ENCODE assay signal across 8 mouse cellular contexts in the genomic region with DNA sequence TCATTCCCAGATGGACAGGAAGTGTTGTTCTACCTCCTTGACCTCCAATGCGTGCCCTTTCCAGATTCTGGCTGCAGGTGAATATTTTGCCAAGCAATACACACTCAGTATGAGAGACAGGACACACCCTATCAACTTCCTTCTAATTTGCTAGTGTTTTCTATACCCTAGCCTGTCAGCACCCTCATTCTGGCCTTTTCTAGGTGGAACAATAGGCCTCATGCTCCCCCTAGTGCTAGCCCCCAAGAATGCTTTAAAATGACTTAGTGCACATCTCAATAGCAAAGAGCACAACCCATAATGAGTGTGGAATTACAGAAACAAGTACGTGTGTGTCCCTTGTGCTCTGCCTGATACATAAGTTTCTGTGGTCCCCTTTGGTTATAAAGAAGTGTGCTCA.
A peak's percentile ranks its signal among the peaks of the same experiment; 100 is the strongest.
DNase-seq lines count a peak whose midpoint lies in the region; ATAC-seq and TF ChIP-seq lines count a peak whose summit lies in the region.

No protein-coding gene starts in this region.

- no peaks in the 10 kb centered on the region for H3K4me1 ChIP-seq in hindbrain, embryonic 10.5 days (replicated peaks)
- H3K4me1 ChIP-seq in hindbrain, embryonic 13.5 days (replicated peaks) = no peaks in the 10 kb centered on the region
- no peaks in the 10 kb centered on the region for H3K4me1 ChIP-seq in embryonic facial prominence, embryonic 14.5 days (ENCODE audit: control insufficient read depth, insufficient read depth, low read length)

- H3K9ac ChIP-seq in hindbrain, embryonic 13.5 days = no peak overlapping the region
- no peak overlapping the region for H3K9ac ChIP-seq in embryonic facial prominence, embryonic 14.5 days (ENCODE audit: low read depth, low read length)

- no peaks in the 10 kb centered on the region for H3K9me3 ChIP-seq in hindbrain, embryonic 10.5 days
- H3K9me3 ChIP-seq in hindbrain, embryonic 13.5 days = peaks cover 4% of the 10 kb centered on the region; the same call in 1 of the 2 replicates
- H3K9me3 ChIP-seq in embryonic facial prominence, embryonic 14.5 days (ENCODE audit: control insufficient read depth, low read length) = peaks cover 9% of the 10 kb centered on the region; the same call in 1 of the 2 replicates

- TF ChIP-seq CTCF in Patski (IDR thresholded peaks at IDR 0.05) = peak; percentile 77

- H3K4me3 ChIP-seq in hindbrain, embryonic 10.5 days = no peak overlapping the region
- H3K4me3 ChIP-seq in hindbrain, embryonic 13.5 days = no peak overlapping the region
- no peak overlapping the region for H3K4me3 ChIP-seq in embryonic facial prominence, embryonic 14.5 days (ENCODE audit: low read depth, low read length)

- 39% methylated on average over 2 of the region's 2 CpGs for WGBS in hindbrain, embryonic 10.5 days
- WGBS in hindbrain, embryonic 13.5 days = 50% methylated on average over 2 of the region's 2 CpGs
- 31% methylated on average over 2 of the region's 2 CpGs for WGBS in embryonic facial prominence, embryonic 14.5 days

- in situ Hi-C loops in Patski (cut with MboI; ENCODE audit: low pct_unique_long_range_greater_than_20kb) = loop anchor here (25.0 kb wide), 2 partner anchors 1126 to 1626 kb away; no protein-coding TSS in a partner anchor

- H3K36me3 ChIP-seq in hindbrain, embryonic 10.5 days = no peaks in the 10 kb centered on the region
- no peaks in the 10 kb centered on the region for H3K36me3 ChIP-seq in hindbrain, embryonic 13.5 days
- no peaks in the 10 kb centered on the region for H3K36me3 ChIP-seq in embryonic facial prominence, embryonic 14.5 days (ENCODE audit: control insufficient read depth, insufficient read depth, low read length)

- no peak overlapping the region for H3K4me2 ChIP-seq in hindbrain, embryonic 13.5 days
- H3K4me2 ChIP-seq in embryonic facial prominence, embryonic 14.5 days (ENCODE audit: low read depth, low read length) = no peak overlapping the region

- no peak for ATAC-seq in hindbrain, embryonic 13.5 days (ENCODE audit: low FRiP score)
- ATAC-seq in Patski = no peak
- no peak for ATAC-seq in embryonic facial prominence, embryonic 14.5 days (ENCODE audit: low read depth)

- no peak overlapping the region for H3K27ac ChIP-seq in hindbrain, embryonic 10.5 days
- H3K27ac ChIP-seq in hindbrain, embryonic 13.5 days = no peak overlapping the region
- H3K27ac ChIP-seq in embryonic facial prominence, embryonic 14.5 days (replicated peaks; ENCODE audit: low read depth, low read length) = no peak overlapping the region

- POLR2A ChIA-PET in Patski (lab: Charles Lee) = no interaction called here

- H3K27me3 ChIP-seq in hindbrain, embryonic 10.5 days (ENCODE audit: insufficient read depth, poor library complexity, severe bottlenecking) = no peaks in the 10 kb centered on the region
- H3K27me3 ChIP-seq in hindbrain, embryonic 13.5 days = no peaks in the 10 kb centered on the region
- no peaks in the 10 kb centered on the region for H3K27me3 ChIP-seq in Patski
- no peaks in the 10 kb centered on the region for H3K27me3 ChIP-seq in embryonic facial prominence, embryonic 14.5 days (replicated peaks; ENCODE audit: control insufficient read depth, insufficient read depth, low read length)

- CTCF ChIA-PET in Patski (lab: Charles Lee) = no interaction called here

- peak; percentile 29 for DNase-seq in hindbrain, embryonic 10.5 days (ENCODE audit: low spot score)
- DNase-seq in 416B (ENCODE audit: low read depth) (peak; percentile 64), Patski (ENCODE audit: low read depth, low spot score) (no peak)
- peak; percentile 29 for DNase-seq in embryonic facial prominence, embryonic 14.5 days (ENCODE audit: low spot score)
- peak; percentile 53 for DNase-seq in kidney, postnatal 10 days
- DNase-seq in lung, postnatal 36 days = peak; percentile 49
- no peak for DNase-seq in c-Kit-positive CD71-positive TER-119-positive erythroid progenitor cells, embryonic 14.5 days (ENCODE audit: low spot score)

Comparison
In these comparisons a context has a peak if more than half of its experiments do, and no peak if none do; other contexts are left out.
1. DNase-seq: peak in hindbrain, embryonic 10.5 days (single experiment), 416B (single experiment), embryonic facial prominence, embryonic 14.5 days (single experiment), kidney, postnatal 10 days (single experiment) and lung, postnatal 36 days (single experiment); none in Patski (single experiment) and c-Kit-positive CD71-positive TER-119-positive erythroid progenitor cells, embryonic 14.5 days (single experiment).